In the genomic region with DNA sequence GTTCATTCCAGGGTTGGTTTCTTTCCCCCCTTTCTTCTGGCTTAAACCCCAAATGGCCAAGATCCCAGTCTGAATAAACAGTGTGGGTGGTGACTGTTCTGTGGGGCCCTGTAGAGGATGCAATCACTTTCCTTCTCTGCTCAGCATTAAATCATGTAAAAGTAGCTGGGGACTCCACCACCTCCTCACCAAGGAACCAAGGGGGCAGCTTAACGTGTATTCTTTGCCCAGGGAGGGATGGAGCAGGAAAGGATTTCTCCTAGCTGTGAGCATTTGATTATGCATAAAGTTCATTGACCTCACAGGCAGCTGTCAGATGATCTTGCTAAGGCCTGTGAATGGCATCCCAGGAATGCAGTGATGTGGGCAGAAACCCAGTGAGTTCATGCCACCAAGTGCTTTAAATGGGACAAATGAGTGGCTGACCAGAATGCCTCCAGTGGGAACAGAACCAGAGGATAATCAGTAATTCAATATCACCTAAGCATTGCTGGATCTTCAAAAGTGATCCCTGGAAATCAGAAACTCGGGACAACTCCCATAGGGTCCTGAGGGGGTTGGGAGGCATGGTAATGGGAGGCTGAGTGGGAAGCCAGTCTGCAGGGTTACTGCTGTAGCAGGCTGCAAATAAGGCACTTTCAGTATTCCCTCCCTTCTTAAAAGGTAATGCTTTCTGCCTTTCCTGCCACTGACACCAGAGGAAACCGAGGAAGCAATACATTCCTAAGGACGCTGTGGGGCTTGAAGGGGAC, we compare ENCODE assay signal across 8 mouse cellular contexts.
DNase-seq lines count a peak whose midpoint lies in the region; ATAC-seq and TF ChIP-seq lines count a peak whose summit lies in the region.

No protein-coding gene starts in this region.

- H3K4me2 ChIP-seq in hindbrain, embryonic 13.5 days = no peak overlapping the region

- peak overlapping the region; percentile 7; the same call in 1 of the 2 replicates for H3K27ac ChIP-seq in testis, adult 2 months (ENCODE audit: control insufficient read depth, insufficient read depth, low read depth, low read length)
- peak overlapping the region; percentile 6; the same call in 1 of the 2 replicates for H3K27ac ChIP-seq in hindbrain, embryonic 13.5 days

- H3K4me1 ChIP-seq in testis, adult 2 months (ENCODE audit: control insufficient read depth, insufficient read depth, low read length) = no peaks in the 10 kb centered on the region; the same call in 1 of the 2 replicates
- H3K4me1 ChIP-seq in hindbrain, embryonic 13.5 days (replicated peaks) = peaks cover 23% of the 10 kb centered on the region

- H3K9me3 ChIP-seq in hindbrain, embryonic 13.5 days = no peaks in the 10 kb centered on the region

- TF ChIP-seq CTCF in testis, adult 2 months (IDR thresholded peaks at IDR 0.05; ENCODE audit: control insufficient read depth, insufficient read depth, insufficient replicate concordance, low read depth, low read length) = no peak

- DNase-seq in testis, postnatal 14 days (ENCODE audit: low spot score) = no peak
- peak; percentile 50 for DNase-seq in forelimb bud, embryonic 11.5 days (ENCODE audit: low read depth, low spot score)
- peak; percentile 46 to 55 for DNase-seq in lung, adult 18-20 months
- DNase-seq in retina, embryonic 14.5 days (ENCODE audit: low spot score) = peak; percentile 68
- no peak for DNase-seq in ovary, postnatal 10 days (ENCODE audit: low spot score)
- DNase-seq in cerebellum, postnatal 25 days = no peak

- no peaks in the 10 kb centered on the region for H3K27me3 ChIP-seq in testis, adult 2 months (ENCODE audit: control insufficient read depth, insufficient read depth, low read length)
- no peaks in the 10 kb centered on the region for H3K27me3 ChIP-seq in hindbrain, embryonic 13.5 days

- no peaks in the 10 kb centered on the region for H3K36me3 ChIP-seq in testis, adult 2 months (ENCODE audit: control insufficient read depth, insufficient read depth, low read length)
- H3K36me3 ChIP-seq in hindbrain, embryonic 13.5 days = no peaks in the 10 kb centered on the region

- WGBS in hindbrain, embryonic 13.5 days = 14% methylated on average over 4 of the region's 4 CpGs

- no peak for TF ChIP-seq POLR2A in testis, adult 2 months (IDR thresholded peaks at IDR 0.05; ENCODE audit: control insufficient read depth, low read depth, low read length)

- H3K9ac ChIP-seq in hindbrain, embryonic 13.5 days = no peak overlapping the region

- H3K4me3 ChIP-seq in testis, adult 2 months (ENCODE audit: control insufficient read depth, low read depth, low read length) = no peak overlapping the region
- H3K4me3 ChIP-seq in hindbrain, embryonic 13.5 days = no peak overlapping the region

- ATAC-seq in hindbrain, embryonic 13.5 days (ENCODE audit: low FRiP score) = peak; percentile 58

Comparison
In these comparisons a context has a peak if more than half of its experiments do, and no peak if none do; other contexts are left out.
1. DNase-seq: peak in forelimb bud, embryonic 11.5 days (single experiment), lung, adult 18-20 months (2 of 2) and retina, embryonic 14.5 days (single experiment); none in testis, postnatal 14 days (single experiment), ovary, postnatal 10 days (single experiment) and cerebellum, postnatal 25 days (0 of 2).